Mouse (Mus musculus): ENCODE measurements around the gene Gm527. TPM values are rescaled to one million over a fixed set of nuclear protein-coding genes. Genes with fewer than 3 reads are reported as not detected.

The Gm527 gene
- 1 to 10 TPM; 3.8 to 4.9 TPM for total RNA-seq (2021)

- peak; percentile 96 for DNase-seq
Measured at GRCm38 (mm10) chr12:64917578-64918471, at the start of gene Gm527. Gm527 (plus strand) TSS chr12:64917906.

- DNase-seq, result no peak
Measured at GRCm38 (mm10) chr12:64871103-64871502, 46.6 kb upstream of the Gm527 start.

GRCm38 (mm10) chr12:64897060-64897730, 20.5 kb upstream of the Gm527 start:
- DNase-seq, result peak; percentile 72

- peak; percentile 64 for DNase-seq
Measured at GRCm38 (mm10) chr12:64902506-64902905, 15.2 kb upstream of the Gm527 start.

- no peak for DNase-seq
Measured at GRCm38 (mm10) chr12:64903186-64903585, 14.5 kb upstream of the Gm527 start.

GRCm38 (mm10) chr12:64912996-64913395, 4.7 kb upstream of the Gm527 start:
- no peak for DNase-seq

- DNase-seq, result no peak
Measured at GRCm38 (mm10) chr12:64916735-64917134, 971 bp upstream of the Gm527 start.

GRCm38 (mm10) chr12:64937493-64937892, 19.8 kb downstream of the Gm527 start:
- DNase-seq, result peak; percentile 17

GRCm38 (mm10) chr12:64964560-64964959, 46.9 kb downstream of the Gm527 start:
- DNase-seq, result no peak

- DNase-seq, result peak; percentile 99
Measured at GRCm38 (mm10) chr12:64965124-64966026, 47.7 kb downstream of the Gm527 start, which contains the start of the genes Klhl28 and Togaram1. Klhl28 (minus strand) TSS chr12:64965534. Togaram1 (plus strand) TSS chr12:64965804.

- peak; percentile 62 for DNase-seq
Measured at GRCm38 (mm10) chr12:64966101-64966631, 48.5 kb downstream of the Gm527 start.

GRCm38 (mm10) chr12:64966652-64967435, 49.1 kb downstream of the Gm527 start:
- peak; percentile 20 for DNase-seq

GRCm38 (mm10) chr12:64967470-64967869, 49.8 kb downstream of the Gm527 start:
- DNase-seq, result peak; percentile 9

- DNase-seq, result no peak
Measured at GRCm38 (mm10) chr12:64968067-64968466, 50.4 kb downstream of the Gm527 start.

- DNase-seq, result no peak
Measured at GRCm38 (mm10) chr12:64971399-64971798, 53.7 kb downstream of the Gm527 start.

GRCm38 (mm10) chr12:64972063-64972462, 54.4 kb downstream of the Gm527 start:
- no peak for DNase-seq

Other genes starting within 250 kb of the Gm527 start
- 10 to 100 TPM; 12.9 to 13.0 TPM for gene Klhl28, start 47.6 kb downstream of the Gm527 start, total RNA-seq (2021)
- gene Togaram1, start 47.9 kb downstream of the Gm527 start, total RNA-seq (2021), result 10 to 100 TPM; 16.5 to 18.9 TPM
- 10 to 100 TPM; 24.4 to 26.3 TPM for gene Prpf39, start 118.4 kb downstream of the Gm527 start, total RNA-seq (2021)
- gene Fkbp3, start 156.1 kb downstream of the Gm527 start, total RNA-seq (2021), result 100 to 1,000 TPM; 201 to 203 TPM
- gene Fancm, start 157.7 kb downstream of the Gm527 start, total RNA-seq (2021), result 10 to 100 TPM in 1 of 2 experiments, 1 to 10 TPM in 1; 9.5 to 14.0 TPM